Mouse (Mus musculus): ENCODE results near the gene Dpagt1.

GRCm38 (mm10) chr9:44318826-44319095, 7.1 kb upstream of the Dpagt1 start:
- TF ChIP-seq POLR2AphosphoS2 (IDR thresholded peaks at IDR 0.05; ENCODE audit: low read length) (no peak), POLR2AphosphoS5 (IDR thresholded peaks at IDR 0.05; ENCODE audit: borderline replicate concordance, low read depth, low read length) (no peak), NELFE (IDR thresholded peaks at IDR 0.05; ENCODE audit: low read depth, low read length) (no peak), MXI1 (IDR thresholded peaks at IDR 0.05; ENCODE audit: low read depth, low read length) (no peak), RCOR1 (IDR thresholded peaks at IDR 0.05; ENCODE audit: low read depth, low read length) (no peak), CTCF (IDR thresholded peaks at IDR 0.05 in 2 of 3, conservative IDR thresholded peaks at IDR 0.05 in 1 of 3; ENCODE audit: control insufficient read depth in 1 of 3, insufficient read depth in 1 of 3, low read depth in 2 of 3, low read length in 3 of 3, poor library complexity in 1 of 3, severe bottlenecking in 1 of 3) (no peak), UBTF (IDR thresholded peaks at IDR 0.05; ENCODE audit: borderline replicate concordance, insufficient read depth, low read depth, low read length) (no peak)
